Mouse (Mus musculus) G1E (cell line): ENCODE data around the gene Pcbp2.

Experiments used
- CTCF ChIP-seq: IDR thresholded peaks from 2 replicates; pipeline ENCODE4 v1.5.1; 2012; ENCODE audit warnings: low read depth, low read length, inconsistent platforms, mixed read lengths
- GATA1 ChIP-seq: IDR thresholded peaks from 2 replicates; pipeline ENCODE4 v1.6.1; 2012; ENCODE audit warnings: borderline replicate concordance, low read length, inconsistent platforms, mixed read lengths
- GATA2 ChIP-seq: IDR thresholded peaks from 2 replicates; pipeline ENCODE4 v1.6.1; 2012; ENCODE audit warnings: low read depth, low read length, inconsistent platforms, borderline replicate concordance
- POLR2AphosphoS5 ChIP-seq: IDR thresholded peaks from 2 replicates; pipeline ENCODE4 v1.6.1; 2012; ENCODE audit warnings: low read depth, low read length, inconsistent platforms; ENCODE audit not compliant: insufficient replicate concordance

GRCm38 (mm10) chr15:102527936-102528335 is 57.6 kb downstream of the Pcbp2 start:
- TF ChIP-seq GATA1 (no peak), CTCF (no peak), GATA2 (no peak), POLR2AphosphoS5 (no peak)
